Mouse (Mus musculus) kidney, adult 2 months (tissue): ENCODE data around the gene Bak1. TPM values are rescaled to one million over a fixed set of nuclear protein-coding genes. Genes with fewer than 3 reads are reported as not detected.
A peak's percentile ranks its signal among the peaks of the same experiment; 100 is the strongest.

Experiments
- DNase-seq: peaks from one replicate; pipeline ENCODE4 v3.0.0; 2021
- H3K27ac ChIP-seq: fragments of 200-500 bp; 2 replicates; pipeline ENCODE4 v1.5.1; 2012; ENCODE audit warnings: low read depth, low read length, control low read depth, inconsistent platforms; ENCODE audit not compliant: insufficient read depth
- H3K27me3 ChIP-seq: fragments of 200-500 bp; replicated peaks from 2 replicates; pipeline ENCODE4 v1.6.1; 2012; ENCODE audit warnings: mild to moderate bottlenecking, moderate library complexity, low read length, inconsistent platforms; ENCODE audit not compliant: control insufficient read depth, insufficient read depth
- H3K36me3 ChIP-seq: fragments of 200-500 bp; 2 replicates; pipeline ENCODE4 v1.6.1; 2012; ENCODE audit warnings: mild to moderate bottlenecking, moderate library complexity, low read length, inconsistent platforms; ENCODE audit not compliant: control insufficient read depth, insufficient read depth
- H3K4me1 ChIP-seq: fragments of 200-500 bp; 2 replicates; pipeline ENCODE4 v1.6.1; 2011; ENCODE audit warnings: low read length; ENCODE audit not compliant: control insufficient read depth, insufficient read depth
- H3K4me3 ChIP-seq: fragments of 200-500 bp; 2 replicates; pipeline ENCODE4 v1.5.1; 2011; ENCODE audit warnings: mild to moderate bottlenecking, low read depth, low read length, control low read depth; ENCODE audit not compliant: insufficient read depth
- CTCF ChIP-seq: fragments of 200-500 bp; conservative IDR thresholded peaks from 2 replicates; pipeline ENCODE4 v1.5.1; 2011; ENCODE audit warnings: low read depth, mild to moderate bottlenecking, control low read depth, low read length, moderate library complexity, mixed read lengths; ENCODE audit not compliant: insufficient read depth, insufficient read length
- POLR2A ChIP-seq: fragments of 200-500 bp; IDR thresholded peaks from one replicate; pipeline ENCODE4 v1.6.1; 2011; ENCODE audit warnings: low read depth, low read length, control low read depth
- WGBS: fragments of 180-500 bp; shearing (Covaris S2); methylation state at CpG from one replicate; pipeline ENCODE4 v1.1.7; 2018; 5-methylcytosine and 5-hydroxymethylcytosine counted together
- polyA plus RNA-seq: library from polyadenylated mRNA; depleted of rRNA; stranded (reverse); fragments of >200 nt; gene quantifications from 2 replicates; pipeline ENCODE4 v1.2.3, GENCODE M21; 2012

Bak1 gene
- polyA plus RNA-seq, 1 experiment = 39.4 TPM

GRCm38 (mm10) chr17:27051514-27051913 is 22.7 kb upstream of the Bak1 start:
- H3K36me3 ChIP-seq = no peaks in the 10 kb centered on the region
- H3K27me3 ChIP-seq = no peaks in the 10 kb centered on the region
- peak overlapping the region; percentile 16; the same call in 1 of the 2 replicates for H3K4me3 ChIP-seq
- no peak for TF ChIP-seq POLR2A
- TF ChIP-seq CTCF = no peak
- H3K27ac ChIP-seq = no peak overlapping the region
- WGBS = 35% methylated on average over 11 of the region's 11 CpGs
- peak; percentile 56 for DNase-seq
- no peaks in the 10 kb centered on the region for H3K4me1 ChIP-seq

DNA sequence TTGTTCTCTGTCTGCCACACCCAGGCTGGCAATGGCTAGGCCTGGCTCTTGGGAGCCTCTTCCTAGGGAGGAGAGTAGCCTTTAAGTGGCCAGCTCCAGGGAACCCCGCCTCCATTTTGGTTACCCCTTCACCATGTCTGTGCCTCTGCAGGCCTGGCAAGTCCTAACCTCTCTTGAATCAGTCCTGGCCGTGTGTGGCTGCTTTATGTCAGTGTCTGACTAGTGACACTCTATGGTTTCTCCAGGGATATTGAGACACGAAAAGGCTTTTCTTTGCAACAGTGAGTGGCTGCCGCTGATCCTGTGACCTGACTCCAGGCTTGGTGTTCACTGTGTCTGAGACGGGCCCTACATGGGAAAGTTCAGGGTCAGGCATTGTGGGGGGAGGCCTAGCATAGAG is 22.0 kb upstream of the Bak1 start:
- 90% methylated on average over 5 of the region's 5 CpGs for WGBS
- no peak for DNase-seq
- TF ChIP-seq POLR2A = no peak
- TF ChIP-seq CTCF = no peak
- Histone ChIP-seq H3K36me3 (no peaks in the 10 kb centered on the region), H3K4me3 (no peak overlapping the region), H3K4me1 (no peaks in the 10 kb centered on the region), H3K27me3 (no peaks in the 10 kb centered on the region), H3K27ac (no peak overlapping the region)

DNA sequence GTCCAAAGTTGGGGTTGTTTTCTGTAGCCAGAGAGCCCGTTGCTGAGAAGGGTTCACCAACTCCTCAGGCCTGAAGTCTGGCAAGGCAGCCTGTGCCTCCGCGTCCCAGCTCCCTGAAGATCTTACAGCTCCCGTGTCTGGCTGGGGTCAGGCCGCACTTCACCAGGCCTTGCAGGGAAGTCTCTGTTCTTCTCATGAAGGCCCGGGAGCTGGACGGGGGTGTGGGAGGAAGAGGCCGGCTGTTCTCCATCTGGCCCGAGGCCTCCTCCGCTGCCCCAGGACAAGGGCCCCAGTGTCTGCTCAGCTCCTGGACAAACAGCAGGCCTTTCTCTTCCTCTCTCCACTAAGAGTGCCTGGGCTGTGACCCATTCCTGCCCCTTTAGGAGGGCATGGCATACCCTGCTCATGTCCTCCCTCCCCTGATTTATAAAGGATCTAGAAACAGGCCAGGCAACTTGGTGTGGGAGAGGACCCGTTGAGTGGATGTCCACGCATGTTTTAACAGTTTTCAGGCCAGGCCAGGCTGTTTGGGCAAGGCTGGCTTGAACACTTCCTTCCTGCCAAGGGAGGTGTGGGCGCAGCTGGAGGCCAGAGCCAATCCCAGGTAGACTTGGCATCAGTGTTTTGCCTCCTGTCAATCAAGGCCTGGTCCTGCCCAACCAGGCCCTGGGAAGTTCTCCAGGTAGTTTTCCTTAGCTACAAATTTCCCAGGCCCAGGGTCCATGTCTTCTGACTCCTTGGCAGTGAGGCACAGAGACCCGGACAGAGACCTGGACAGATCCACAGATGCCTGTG is 19.8 kb upstream of the Bak1 start:
- H3K4me3 ChIP-seq = no peak overlapping the region
- DNase-seq = no peak
- H3K36me3 ChIP-seq = no peaks in the 10 kb centered on the region
- H3K4me1 ChIP-seq = no peaks in the 10 kb centered on the region
- 66% methylated on average over 14 of the region's 14 CpGs for WGBS
- TF ChIP-seq CTCF = no peak
- no peak for TF ChIP-seq POLR2A
- H3K27me3 ChIP-seq = no peaks in the 10 kb centered on the region
- H3K27ac ChIP-seq = no peak overlapping the region

DNA sequence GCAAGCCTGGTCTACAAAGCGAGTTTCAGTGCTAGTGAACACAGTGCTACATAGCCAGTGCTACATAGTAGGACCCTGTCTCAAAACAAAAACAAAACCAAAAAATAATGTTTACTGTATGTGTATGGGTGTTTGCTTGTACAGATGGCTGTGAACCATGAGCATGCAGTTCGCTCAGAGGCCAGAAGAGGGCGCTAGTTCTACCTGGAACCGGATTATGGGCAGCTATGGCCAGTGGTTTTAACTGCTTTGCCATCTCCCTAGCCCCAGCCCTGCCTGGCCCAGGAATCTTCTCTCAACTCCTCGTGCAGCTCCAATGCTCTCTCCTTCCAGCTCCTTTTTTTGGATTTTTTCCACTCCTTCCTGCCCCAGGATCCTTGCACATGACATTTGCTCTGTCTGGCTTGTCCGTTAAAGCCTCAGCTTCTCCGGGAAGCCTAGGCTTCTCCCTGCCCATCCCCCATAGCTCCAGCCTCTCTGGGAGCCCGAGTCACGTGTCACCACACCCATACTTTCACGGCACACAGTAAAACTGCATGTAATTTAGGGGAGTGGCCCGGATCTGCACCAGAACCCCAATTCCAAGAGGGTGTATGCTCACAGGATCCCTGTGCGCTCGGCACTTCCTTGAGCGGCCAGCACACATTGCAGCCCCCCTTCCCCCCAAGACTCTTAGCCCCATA is 19.1 kb upstream of the Bak1 start:
- Histone ChIP-seq H3K4me3 (no peak overlapping the region), H3K4me1 (no peaks in the 10 kb centered on the region), H3K36me3 (no peaks in the 10 kb centered on the region), H3K27me3 (no peaks in the 10 kb centered on the region), H3K27ac (no peak overlapping the region)
- TF ChIP-seq CTCF (peak; percentile 33; the same call in 1 of the 2 replicates), POLR2A (no peak)
- WGBS = 86% methylated on average over 14 of the region's 14 CpGs
- no peak for DNase-seq

- Histone ChIP-seq H3K36me3 (no peaks in the 10 kb centered on the region), H3K4me1 (peaks cover 3% of the 10 kb centered on the region), H3K27me3 (no peaks in the 10 kb centered on the region), H3K4me3 (no peak overlapping the region), H3K27ac (no peak overlapping the region)
- no peak for DNase-seq
- WGBS = 98% methylated on average over 6 of the region's 6 CpGs
- TF ChIP-seq CTCF = no peak
Measured at GRCm38 (mm10) chr17:27045164-27045563, 16.4 kb upstream of the Bak1 start.

GRCm38 (mm10) chr17:27042840-27043239 is 14.0 kb upstream of the Bak1 start:
- H3K27me3 ChIP-seq = no peaks in the 10 kb centered on the region
- WGBS = 56% methylated on average over 6 of the region's 6 CpGs
- peaks cover 7% of the 10 kb centered on the region for H3K4me1 ChIP-seq
- no peaks in the 10 kb centered on the region for H3K36me3 ChIP-seq
- no peak overlapping the region for H3K27ac ChIP-seq
- TF ChIP-seq CTCF = no peak
- no peak for TF ChIP-seq POLR2A
- H3K4me3 ChIP-seq = no peak overlapping the region
- peak; percentile 48 for DNase-seq

DNA sequence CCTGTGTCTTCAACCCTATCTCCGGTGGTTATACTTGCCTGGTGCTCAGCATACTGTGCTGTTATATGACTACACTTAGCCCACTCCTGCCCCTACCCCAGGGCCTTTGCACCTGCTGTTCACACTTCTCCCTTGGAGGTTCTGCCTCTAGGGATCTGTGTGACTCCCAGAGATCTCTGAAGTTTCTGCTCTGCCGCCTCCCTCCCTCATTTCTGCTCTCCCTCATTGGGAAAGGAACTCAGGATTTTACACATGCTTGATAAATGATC is 12.9 kb upstream of the Bak1 start:
- H3K4me3 ChIP-seq = no peak overlapping the region
- H3K36me3 ChIP-seq = no peaks in the 10 kb centered on the region
- H3K4me1 ChIP-seq = peaks cover 7% of the 10 kb centered on the region
- no peak overlapping the region for H3K27ac ChIP-seq
- 93% methylated on average over 2 of the region's 2 CpGs for WGBS
- DNase-seq = no peak
- no peak for TF ChIP-seq CTCF
- no peak for TF ChIP-seq POLR2A
- H3K27me3 ChIP-seq = no peaks in the 10 kb centered on the region
